Mouse (Mus musculus) MEL (cell line): ENCODE results near the gene Tprn.

ENCODE experiments used
- CTCF ChIP-seq, 3 experiments: IDR thresholded peaks in 2 of 3; conservative IDR thresholded peaks in 1 of 3; 2 replicates each; pipeline ENCODE4 v1.5.1; 2011 to 2012; ENCODE audit warnings: low read length in 3 of 3, low read depth in 2 of 3, mild to moderate bottlenecking in 2 of 3, improper control_type of control experiment in 1 of 3, inconsistent platforms in 1 of 3, mixed read lengths in 1 of 3, moderate library complexity in 1 of 3; ENCODE audit not compliant: control insufficient read depth in 1 of 3, insufficient read depth in 1 of 3, poor library complexity in 1 of 3, severe bottlenecking in 1 of 3
- E2F4 ChIP-seq: IDR thresholded peaks from 2 replicates; pipeline ENCODE4 v1.6.1; 2011; ENCODE audit warnings: low read depth, low read length, improper control_type of control experiment, borderline replicate concordance
- EP300 ChIP-seq, 2 experiments: IDR thresholded peaks; 2 replicates each; pipeline ENCODE4 v1.6.1; 2011; ENCODE audit warnings: improper control_type of control experiment in 2 of 2, low read length in 2 of 2, low read depth in 1 of 2, mild to moderate bottlenecking in 1 of 2
- GABPA ChIP-seq: IDR thresholded peaks from 2 replicates; pipeline ENCODE4 v1.6.1; 2012; ENCODE audit warnings: low read depth, mild to moderate bottlenecking, inconsistent platforms, low read length, improper control_type of control experiment, moderate library complexity
- POLR2A ChIP-seq, 2 experiments: IDR thresholded peaks; 2 replicates each; pipeline ENCODE4 v1.6.1; 2011 to 2012; ENCODE audit warnings: low read length in 2 of 2, mild to moderate bottlenecking in 2 of 2, control low read depth in 1 of 2, improper control_type of control experiment in 1 of 2, low read depth in 1 of 2, moderate library complexity in 1 of 2; ENCODE audit not compliant: control insufficient read depth in 1 of 2, insufficient read depth in 1 of 2, poor library complexity in 1 of 2
- RCOR1 ChIP-seq: IDR thresholded peaks from 2 replicates; pipeline ENCODE4 v1.6.1; 2012; ENCODE audit warnings: low read depth, mild to moderate bottlenecking, inconsistent platforms, low read length, improper control_type of control experiment
- USF1 ChIP-seq: IDR thresholded peaks from 2 replicates; pipeline ENCODE4 v1.6.1; 2014; ENCODE audit warnings: low read depth, mild to moderate bottlenecking, inconsistent platforms, low read length, improper control_type of control experiment, moderate library complexity
- USF2 ChIP-seq, 2 experiments: IDR thresholded peaks; 2 replicates each; pipeline ENCODE4 v1.6.1; 2011 to 2012; ENCODE audit warnings: improper control_type of control experiment in 2 of 2, low read length in 2 of 2, borderline replicate concordance in 1 of 2, inconsistent platforms in 1 of 2, low read depth in 1 of 2, mild to moderate bottlenecking in 1 of 2; ENCODE audit not compliant: insufficient read depth in 1 of 2

DNA sequence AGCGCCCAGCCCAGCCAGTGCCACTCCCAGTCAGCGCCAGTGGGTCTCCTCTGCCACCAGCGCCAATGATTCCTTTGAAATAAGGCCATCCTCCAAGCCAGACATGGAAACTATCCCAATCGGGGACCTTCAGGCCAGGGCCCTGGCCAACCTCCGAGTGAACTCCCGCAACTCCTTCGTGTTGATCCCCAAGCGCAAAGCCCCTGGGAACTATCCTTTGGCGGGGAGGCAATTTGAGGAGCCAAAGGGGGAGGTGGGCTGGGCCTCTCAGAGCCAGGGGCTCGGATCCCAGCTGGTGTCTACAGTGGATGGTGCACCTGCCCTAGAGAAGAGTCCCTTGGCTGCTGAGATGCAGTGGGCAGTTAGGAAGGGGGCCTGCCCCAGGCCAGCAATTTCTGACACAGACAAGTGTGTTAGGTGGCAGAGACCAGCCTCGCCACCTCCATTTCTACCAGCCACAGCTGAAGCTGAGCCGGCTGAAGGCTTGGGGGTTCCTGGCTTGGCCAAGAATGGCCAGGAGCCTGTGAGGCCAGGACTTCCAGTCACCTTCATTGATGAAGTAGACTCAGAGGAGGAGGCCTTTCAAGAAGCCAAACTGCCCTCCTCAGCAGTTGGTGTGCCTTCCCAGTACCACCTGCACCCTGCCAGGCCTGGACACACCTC lies 1.3 kb downstream of the Tprn start:
- TF ChIP-seq USF2 (IDR thresholded peaks at IDR 0.05; ENCODE audit: borderline replicate concordance in 1 of 2, insufficient read depth in 1 of 2, low read depth in 1 of 2, low read length in 2 of 2) (no peak), EP300 (IDR thresholded peaks at IDR 0.05; ENCODE audit: low read depth in 1 of 2, low read length in 2 of 2) (no peak), USF1 (no peak), POLR2A (IDR thresholded peaks at IDR 0.05; ENCODE audit: control insufficient read depth in 1 of 2, insufficient read depth in 1 of 2, low read depth in 1 of 2, low read length in 2 of 2, poor library complexity in 1 of 2) (no peak), E2F4 (no peak), RCOR1 (no peak), CTCF (IDR thresholded peaks at IDR 0.05 in 2 of 3, conservative IDR thresholded peaks at IDR 0.05 in 1 of 3; ENCODE audit: control insufficient read depth in 1 of 3, insufficient read depth in 1 of 3, low read depth in 2 of 3, low read length in 3 of 3, poor library complexity in 1 of 3, severe bottlenecking in 1 of 3) (no peak), GABPA (no peak)
